Mouse (Mus musculus) T-cell, adult 66 days (primary cell): ENCODE data around the gene Lhx6. TPM values are rescaled to one million over a fixed set of nuclear protein-coding genes. Genes with fewer than 3 reads are reported as not detected.

Experiments
- total RNA-seq, 2 experiments: library from RNA; stranded (reverse); gene quantifications; 3 replicates in 1 of 2; 4 replicates in 1 of 2; pipeline ENCODE4 v1.2.4; 2023

Gene Lhx6
- total RNA-seq, result not detected

DNA sequence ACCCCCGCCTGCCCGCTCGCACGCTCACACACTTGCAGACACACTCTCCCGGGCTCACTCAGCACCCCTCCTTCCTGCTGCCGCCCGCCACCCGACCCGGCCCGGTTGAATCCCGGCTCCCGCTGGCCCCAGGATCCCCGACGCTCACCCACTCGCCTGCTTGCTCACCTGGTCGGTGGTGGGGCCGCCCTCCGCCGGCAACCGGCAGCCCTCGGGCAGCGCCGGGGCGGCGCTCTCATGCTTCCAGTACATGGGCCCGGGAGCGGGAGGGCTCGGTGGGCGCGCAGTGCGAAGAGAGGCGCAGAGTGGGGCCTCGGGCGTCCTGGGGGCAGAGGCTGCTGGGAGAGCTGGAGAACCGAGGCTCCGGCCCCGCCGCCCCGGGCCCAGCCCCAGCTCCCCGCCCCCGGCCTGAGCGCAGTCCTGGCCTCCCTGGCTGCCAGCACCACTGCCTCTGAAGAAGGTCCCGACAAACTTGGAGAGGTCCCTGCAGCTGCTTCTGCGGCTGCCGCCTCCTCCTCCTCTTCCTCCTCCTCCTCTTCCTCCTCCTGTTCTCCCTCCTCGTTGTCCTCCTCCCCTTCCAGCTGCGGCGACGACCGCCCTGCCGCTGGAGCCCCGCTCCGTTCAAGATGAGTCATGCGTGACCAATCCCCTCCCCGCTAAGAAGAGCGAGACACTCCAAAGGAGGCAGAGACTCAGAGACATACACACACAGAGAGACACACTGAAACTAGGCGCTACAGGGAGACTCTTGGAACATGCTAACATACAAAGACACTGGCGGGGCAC lies at the start of gene Lhx6:
Gene Lhx6 (minus strand): TSS at position 453 of the 786 bp plus-strand sequence.

DNA sequence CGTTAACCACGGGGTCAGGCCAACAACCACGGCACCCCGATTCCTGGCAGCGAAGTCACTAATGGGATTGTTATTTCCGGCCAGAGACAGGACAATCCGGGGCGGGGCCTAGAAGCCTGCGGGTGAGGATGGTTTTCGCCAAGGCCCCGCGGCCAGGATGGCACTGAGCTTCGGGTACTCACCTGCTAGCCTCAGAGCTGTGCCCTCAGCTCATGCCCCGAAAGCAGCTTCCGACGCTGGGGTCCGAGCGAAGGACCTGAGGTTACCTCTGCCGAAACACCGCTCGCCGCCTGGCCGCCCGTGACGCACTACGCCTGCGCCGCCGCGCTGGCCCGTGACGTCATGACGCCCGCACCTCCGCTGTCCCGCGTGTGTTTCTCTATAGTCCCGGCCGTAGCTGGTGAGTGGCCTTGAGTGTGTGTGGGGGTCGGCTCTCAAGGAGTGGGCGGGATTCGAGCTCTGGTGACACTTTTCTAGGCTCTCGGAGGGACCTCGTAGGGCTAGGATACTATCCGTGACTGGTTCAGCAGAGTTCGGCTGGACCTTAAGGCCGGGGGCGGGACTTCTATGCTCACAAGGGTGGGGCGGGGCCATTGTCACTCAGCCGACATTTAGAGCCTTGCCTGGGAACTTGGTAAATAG lies 31.2 kb upstream of the Lhx6 start, which contains the start of the genes Mrrf and Rbm18:
Gene Mrrf (plus strand): TSS at position 90 of the 642 bp plus-strand sequence.
Gene Rbm18 (minus strand): TSS at position 474 of the 642 bp plus-strand sequence.

DNA sequence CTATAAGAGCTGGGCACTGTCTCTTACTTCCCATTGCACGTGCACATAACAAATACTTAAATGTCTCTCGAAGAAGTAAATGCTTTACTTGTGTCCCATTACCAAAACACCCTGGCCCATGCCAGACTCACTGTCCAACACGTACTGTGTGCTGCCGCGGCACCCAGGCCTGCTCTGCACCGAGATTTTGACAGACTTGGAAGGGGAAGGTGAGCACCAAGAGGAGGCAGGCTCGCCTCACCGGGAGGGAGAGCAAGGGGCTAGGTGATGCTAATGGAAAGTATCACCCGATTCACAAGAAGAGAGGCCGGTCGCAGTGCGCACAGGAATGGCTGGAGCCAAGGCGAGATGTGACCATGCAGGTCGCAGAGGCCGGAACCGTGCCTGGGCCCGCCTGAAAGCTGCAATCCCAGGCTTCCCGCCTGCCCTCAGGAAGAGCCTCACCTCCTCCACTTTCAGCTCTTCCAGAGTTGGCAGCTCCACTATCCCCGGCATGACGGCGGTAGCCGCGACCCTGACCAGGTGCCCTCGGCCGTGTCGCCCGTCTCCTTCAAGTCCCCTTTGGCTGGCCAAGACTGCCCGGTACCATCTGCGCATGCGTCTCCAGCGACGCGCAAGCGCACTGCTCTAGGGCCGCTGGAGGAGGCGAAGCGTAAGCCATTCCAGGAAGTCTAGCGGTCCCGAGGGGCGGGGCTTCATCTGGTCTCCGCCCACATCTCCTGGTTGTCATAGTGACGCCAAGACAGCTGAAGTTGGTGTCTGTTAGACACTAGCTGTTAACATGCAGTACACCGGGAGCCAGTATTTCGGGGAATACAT lies 56.3 kb downstream of the Lhx6 start, which contains the start of the genes Ndufa8 and Morn5:
Gene Ndufa8 (minus strand): TSS at position 659 of the 819 bp plus-strand sequence.
Gene Morn5 (plus strand): TSS at position 711 of the 819 bp plus-strand sequence.

Other genes starting within 250 kb of the Lhx6 start
- 1 to 10 TPM in 1 of 2 experiments, under 1 TPM in 1; 0.44 to 1.1 TPM for gene Ttll11, start 125.5 kb downstream of the Lhx6 start, total RNA-seq
- 10 to 100 TPM; 51.4 to 52.6 TPM for gene Ndufa8, start 56.0 kb downstream of the Lhx6 start, total RNA-seq
- gene Morn5, start 56.0 kb downstream of the Lhx6 start, total RNA-seq, result not detected
- 10 to 100 TPM; 14.3 to 14.9 TPM for gene Mrrf, start 31.0 kb upstream of the Lhx6 start, total RNA-seq
- 10 to 100 TPM; 42.8 to 45.6 TPM for gene Rbm18, start 31.4 kb upstream of the Lhx6 start, total RNA-seq
- 1 to 10 TPM; 1.2 to 2.2 TPM for gene Ptgs1, start 125.0 kb upstream of the Lhx6 start, total RNA-seq